Mouse (Mus musculus): ENCODE data around the gene Ank3.

Gene Ank3

GRCm38 (mm10) chr10:69787379-69787778 is 388.8 kb downstream of the Ank3 start:
- DNase-seq, result no peak

DNA sequence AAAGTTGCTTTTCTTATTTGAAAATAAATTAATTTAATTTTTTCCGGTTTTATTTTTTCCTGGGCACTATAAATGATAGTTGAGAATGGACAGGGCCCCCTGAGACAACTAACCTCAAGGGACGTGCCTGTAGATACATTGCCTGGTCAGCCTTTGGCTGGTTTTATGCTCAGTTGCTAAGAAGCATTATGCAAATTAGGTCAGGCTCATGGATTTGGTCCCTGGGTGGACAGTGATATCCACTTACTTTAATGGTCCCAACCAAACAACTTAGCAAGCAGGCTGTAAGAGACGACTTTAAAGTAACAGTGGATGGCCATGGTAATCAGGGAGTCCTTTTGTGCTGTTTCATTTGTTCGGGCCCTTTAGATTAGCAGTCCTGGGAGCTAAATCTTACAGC is 392.0 kb downstream of the Ank3 start:
- DNase-seq, result no peak

DNA sequence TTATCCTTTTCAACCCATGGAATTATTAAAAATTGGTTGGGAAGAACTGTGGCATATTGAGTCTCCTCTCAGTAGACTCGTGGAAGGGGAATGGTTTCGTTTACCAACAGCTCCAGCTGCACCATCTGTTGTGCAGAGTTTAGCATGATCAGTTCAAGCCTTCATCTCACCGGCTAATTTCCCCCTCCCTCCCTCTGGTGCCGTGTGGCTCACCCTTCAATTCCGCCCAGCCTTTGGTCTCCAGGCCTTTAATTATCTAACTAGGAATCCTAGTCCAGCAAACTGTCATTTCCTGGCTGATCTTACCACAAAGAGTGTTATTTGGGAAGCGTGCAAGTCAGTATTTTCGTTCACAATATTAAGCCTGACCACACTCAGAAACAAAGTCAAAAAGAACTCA is 393.4 kb downstream of the Ank3 start:
- no peak for DNase-seq

DNA sequence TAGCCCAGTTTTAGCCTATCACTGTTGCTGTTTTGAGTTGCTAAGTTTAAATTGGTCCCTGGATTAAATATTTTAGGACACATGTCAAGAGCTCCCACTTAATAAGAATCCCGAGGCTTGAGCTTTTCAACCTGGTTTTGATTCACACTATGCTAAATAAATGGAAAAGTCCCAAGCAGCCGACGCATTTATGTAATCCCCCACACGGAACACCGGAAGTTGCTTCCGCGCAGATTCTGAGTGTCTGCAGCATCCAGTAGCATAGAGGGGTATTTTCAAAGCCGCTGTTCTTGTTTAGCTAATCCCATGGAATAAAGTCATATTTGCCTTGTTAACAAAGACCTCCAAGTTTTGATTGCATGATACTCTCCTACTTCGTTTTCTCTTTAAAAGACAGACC is 393.8 kb downstream of the Ank3 start:
- DNase-seq, result no peak

DNA sequence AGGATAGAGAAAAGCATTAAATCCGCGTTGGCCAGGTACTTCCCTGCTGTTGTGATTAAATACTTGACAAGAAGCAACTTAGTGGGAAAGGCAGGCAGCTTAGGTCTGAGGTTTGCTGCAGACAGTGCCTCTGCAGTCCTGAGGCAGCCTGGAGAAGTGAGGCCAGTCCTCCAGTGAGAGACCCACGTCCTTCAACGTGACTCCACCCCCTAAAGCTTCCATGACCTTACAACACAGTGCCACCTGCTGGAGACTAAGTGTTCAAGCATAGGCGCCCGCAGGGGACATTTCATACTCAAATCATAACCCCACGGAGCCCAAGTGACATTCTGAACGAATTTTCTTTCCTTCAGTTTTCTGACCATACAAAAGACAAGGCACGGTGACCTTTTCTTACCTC is 394.5 kb downstream of the Ank3 start:
- peak; percentile 55 for DNase-seq

- DNase-seq, result no peak
These were observed 397.1 kb downstream of the Ank3 start for GRCm38 (mm10) chr10:69795656-69796055.

DNA sequence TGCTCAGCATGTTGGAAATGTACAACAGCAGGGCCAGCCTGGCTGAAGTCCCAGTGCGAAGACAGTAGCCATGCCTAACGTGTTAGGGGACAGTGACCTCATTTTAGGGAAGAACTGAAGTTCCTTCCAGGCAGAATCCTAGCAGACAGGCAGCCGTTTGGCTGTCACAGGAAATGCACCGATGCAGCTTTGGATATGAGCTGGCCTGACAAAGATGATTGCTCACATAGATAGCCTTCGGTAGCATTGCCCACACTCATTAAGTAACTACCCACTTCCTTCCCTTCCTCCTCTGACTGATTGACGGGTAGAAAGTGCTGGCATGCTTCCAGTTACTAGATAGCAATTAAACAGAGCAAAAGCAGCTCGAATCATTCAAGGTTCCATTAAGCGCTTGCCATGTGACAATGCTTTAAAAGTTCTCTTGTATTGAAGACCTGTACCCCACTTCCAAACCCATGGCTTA is 397.9 kb downstream of the Ank3 start:
- no peak for DNase-seq

DNA sequence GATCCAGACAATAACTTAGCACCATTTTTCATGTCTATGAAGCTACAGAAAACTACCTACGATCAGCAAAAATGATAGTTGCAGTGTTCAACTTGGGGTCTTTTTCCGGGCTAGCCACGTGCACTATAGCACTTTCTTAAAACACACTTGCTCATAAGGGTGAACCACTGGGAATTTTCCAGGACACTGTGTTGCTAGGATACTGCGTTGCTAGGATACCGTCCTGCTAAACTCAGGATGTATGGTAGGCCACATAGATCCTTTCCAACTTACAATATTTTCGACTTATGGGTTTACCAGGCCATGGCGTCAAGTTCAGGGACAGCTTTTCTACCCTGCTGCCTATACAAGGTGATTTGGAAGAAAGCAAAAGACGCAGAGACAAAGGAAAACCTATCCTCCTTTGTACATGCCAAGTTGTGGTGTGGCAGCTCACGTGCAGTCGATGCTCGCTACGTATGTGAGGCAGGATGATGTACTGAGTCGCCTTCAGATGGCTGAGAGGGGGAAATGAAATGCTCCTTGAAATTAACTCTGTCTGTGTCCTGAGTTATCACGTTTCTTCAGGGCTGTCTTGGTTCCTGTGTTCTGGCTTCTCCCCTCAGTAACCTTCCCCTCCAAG is 404.7 kb downstream of the Ank3 start:
- no peak for DNase-seq

GRCm38 (mm10) chr10:69804613-69805012 is 406.0 kb downstream of the Ank3 start:
- DNase-seq, result no peak

- DNase-seq, result no peak
These were observed 412.2 kb downstream of the Ank3 start for GRCm38 (mm10) chr10:69810785-69811184.

DNA sequence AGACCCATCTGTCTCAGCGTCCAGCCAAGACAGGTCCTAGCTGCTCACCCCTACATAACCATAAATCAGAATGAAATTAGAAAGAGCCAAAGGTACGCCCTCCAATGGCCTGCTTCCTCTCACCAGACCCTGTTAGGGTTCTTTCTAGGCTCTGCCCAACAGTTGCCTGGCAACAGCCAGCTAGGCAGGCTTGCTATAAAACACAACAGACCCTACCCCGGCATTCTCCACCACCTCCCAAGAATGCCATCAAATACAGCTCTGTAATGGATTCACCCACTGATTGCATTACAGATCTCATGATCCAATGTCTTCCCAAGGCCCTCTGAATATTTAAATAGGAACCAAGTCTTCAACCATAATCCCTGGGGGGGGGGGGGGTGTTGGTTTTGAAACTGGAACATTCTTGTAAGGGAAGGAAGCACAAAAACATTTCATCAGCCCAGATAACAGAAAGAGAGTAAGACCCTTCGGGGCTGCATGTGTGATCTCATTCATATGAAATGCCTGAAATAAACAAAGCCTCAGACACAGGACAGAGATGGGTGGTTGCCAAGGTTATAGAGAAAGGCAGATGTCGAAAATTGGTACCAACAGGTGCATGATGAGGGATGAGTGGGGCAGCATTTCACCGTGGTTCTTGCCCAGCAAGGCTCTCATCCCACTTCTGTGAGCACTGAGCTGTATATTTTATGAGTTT is 415.4 kb downstream of the Ank3 start:
- no peak for DNase-seq

GRCm38 (mm10) chr10:69821245-69821644 is 422.7 kb downstream of the Ank3 start:
- no peak for DNase-seq

GRCm38 (mm10) chr10:69828770-69829169 is 430.2 kb downstream of the Ank3 start:
- DNase-seq, result no peak

GRCm38 (mm10) chr10:69829236-69829635 is 430.7 kb downstream of the Ank3 start:
- DNase-seq, result no peak

DNA sequence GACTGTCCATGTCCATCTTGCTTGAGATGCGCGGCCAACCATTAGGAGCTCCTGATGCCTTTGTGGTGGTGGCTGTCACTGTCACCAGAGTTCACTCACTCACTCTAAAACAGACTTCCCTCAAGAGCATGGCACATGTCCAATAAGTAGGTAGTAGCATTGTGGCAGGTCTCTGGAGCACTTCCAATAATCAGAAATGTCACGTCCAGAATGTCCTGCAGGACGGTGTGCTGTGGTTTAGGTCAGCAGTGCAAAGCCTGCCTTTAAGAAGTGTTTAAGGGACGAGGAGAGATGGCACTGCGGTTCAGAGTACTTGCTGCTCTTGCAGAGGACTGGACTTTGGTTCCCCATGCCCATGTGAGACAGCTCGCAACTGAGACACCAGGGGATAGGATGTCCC is 433.0 kb downstream of the Ank3 start:
- no peak for DNase-seq

DNA sequence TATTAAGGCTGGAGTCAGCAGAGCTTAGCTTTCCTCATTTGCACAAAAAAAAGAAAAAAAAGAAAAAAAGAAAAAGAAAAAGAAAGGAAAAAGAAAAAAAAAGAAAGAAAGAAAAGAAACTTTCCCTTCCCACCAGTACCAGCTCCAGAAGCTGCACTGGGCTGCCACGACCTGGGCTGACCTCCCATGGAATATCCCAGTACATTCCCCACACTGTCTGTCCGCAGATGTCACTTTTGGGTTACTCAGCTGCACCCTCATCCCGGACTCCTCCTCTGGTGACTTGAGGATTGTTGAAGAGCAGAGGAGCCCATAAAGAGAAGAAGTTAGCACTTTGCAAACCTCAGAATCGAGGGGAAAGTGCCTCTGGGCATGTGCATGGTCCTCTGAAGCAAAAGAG is 433.7 kb downstream of the Ank3 start:
- DNase-seq, result no peak

GRCm38 (mm10) chr10:69832822-69833221 is 434.2 kb downstream of the Ank3 start:
- no peak for DNase-seq

DNA sequence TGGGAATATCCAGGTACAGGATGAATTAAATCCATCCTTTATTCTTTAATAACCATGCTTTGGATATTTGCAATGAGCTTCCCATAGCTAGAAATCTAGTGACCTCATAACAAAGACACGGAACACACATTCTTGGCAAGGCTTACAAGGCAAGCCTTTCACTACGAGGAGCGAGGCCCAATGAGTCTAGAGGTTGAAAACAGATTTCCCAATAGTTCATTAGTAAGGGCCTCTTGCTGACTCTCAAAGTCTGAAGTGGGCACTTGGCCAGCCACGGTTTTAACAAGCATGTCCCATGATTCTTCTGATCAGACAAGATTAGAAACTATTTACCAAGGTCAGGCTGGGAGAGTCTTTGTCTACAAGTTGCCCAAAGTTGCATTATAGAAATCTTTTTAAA is 436.1 kb downstream of the Ank3 start:
- DNase-seq, result no peak

GRCm38 (mm10) chr10:69845749-69846148 is 447.2 kb downstream of the Ank3 start:
- peak; percentile 18 for DNase-seq

DNA sequence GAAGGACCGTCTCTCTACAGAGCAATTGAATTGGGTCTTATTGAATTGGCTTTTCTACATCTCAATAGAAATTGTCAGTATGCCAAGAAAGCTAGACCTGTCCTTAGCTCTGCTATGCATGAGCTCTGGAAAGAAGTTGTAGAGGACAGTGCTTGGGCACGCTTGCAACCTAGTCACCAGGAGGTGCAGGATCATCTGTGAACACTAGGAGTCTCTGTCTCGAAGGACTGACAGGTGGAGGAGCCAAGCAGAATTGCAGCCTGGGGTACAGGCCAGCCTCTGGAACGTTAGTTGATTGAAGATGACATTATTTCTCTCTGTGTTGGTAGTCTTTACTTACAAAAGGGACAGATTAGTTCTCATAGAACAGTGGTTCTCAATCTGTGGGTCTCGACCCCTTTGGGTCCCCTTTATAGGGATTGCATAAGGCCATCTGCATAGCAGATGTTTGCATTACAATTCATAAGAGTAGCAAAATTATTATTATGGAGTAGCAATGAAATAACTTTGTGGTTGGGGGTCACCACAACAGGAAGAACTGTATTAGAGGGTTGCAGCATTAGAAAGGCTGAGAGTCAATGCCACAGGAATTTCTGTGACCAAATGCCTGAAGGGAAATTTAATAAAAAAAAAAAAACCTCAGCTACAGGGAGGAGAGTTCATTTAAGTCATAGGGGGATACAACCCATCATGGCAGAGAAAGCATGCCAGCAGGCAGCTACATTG is 454.0 kb downstream of the Ank3 start:
- no peak for DNase-seq

- no peak for DNase-seq
These were observed 456.1 kb downstream of the Ank3 start for GRCm38 (mm10) chr10:69854587-69855185.

- DNase-seq, result no peak
These were observed 459.4 kb downstream of the Ank3 start for GRCm38 (mm10) chr10:69858011-69858410.

- DNase-seq, result no peak
These were observed 460.5 kb downstream of the Ank3 start for GRCm38 (mm10) chr10:69858897-69859605.
